Mouse (Mus musculus) erythroblast, embryonic 14.5 days (primary cell): ENCODE measurements around the gene Npcd.

ENCODE experiments used
- GATA1 ChIP-seq: IDR thresholded peaks from 2 replicates; pipeline ENCODE4 v1.6.1; 2012; ENCODE audit warnings: low read length, inconsistent platforms, mixed read lengths
- TAL1 ChIP-seq: IDR thresholded peaks from 3 replicates; pipeline ENCODE4 v1.6.1; 2012; ENCODE audit warnings: low read length, inconsistent platforms, mixed read lengths

GRCm38 (mm10) chr15:79883352-79883822 lies 49.4 kb upstream of the Npcd start:
- no peak for TF ChIP-seq TAL1
- TF ChIP-seq GATA1, result no peak
